Mouse (Mus musculus): ENCODE results near the gene 1700029F12Rik. TPM values are rescaled to one million over a fixed set of nuclear protein-coding genes. Genes with fewer than 3 reads are reported as not detected.
A peak's percentile ranks its signal among the peaks of the same experiment; 100 is the strongest.

Gene 1700029F12Rik
- total and polyA plus RNA-seq, 2 experiments: not detected

- Histone ChIP-seq H3K36me3 (ENCODE audit: control insufficient read depth, insufficient read depth, low read length) (no peaks in the 10 kb centered on the region), H3K27ac (replicated peaks; ENCODE audit: insufficient read depth, low read depth, low read length) (peak overlapping the region; percentile 72), H3K79me2 (ENCODE audit: control insufficient read depth, insufficient read depth, low read length) (no peaks in the 10 kb centered on the region), H3K9ac (ENCODE audit: low read depth, low read length) (peak overlapping the region; percentile 5; the same call in 1 of the 2 replicates), H3K27me3 (ENCODE audit: control insufficient read depth, insufficient read depth, low read length) (no peaks in the 10 kb centered on the region), H3K4me1 (ENCODE audit: control insufficient read depth, insufficient read depth, low read length) (peaks cover 15% of the 10 kb centered on the region), H3K4me3 (ENCODE audit: insufficient read depth, low read depth, low read length) (no peak overlapping the region)
- TF ChIP-seq CTCF (IDR thresholded peaks at IDR 0.05; ENCODE audit: low read depth, low read length): no peak
- no peak for TF ChIP-seq POLR2A (IDR thresholded peaks at IDR 0.05; ENCODE audit: extremely low read depth, insufficient read depth, low read length)
- WGBS: 22% methylated on average over 12 of the region's 12 CpGs
- DNase-seq (ENCODE audit: extremely low read depth, low read depth, low spot score): peak; percentile 94
Observed at GRCm38 (mm10) chr13:96985599-96986275, 48.4 kb downstream of the 1700029F12Rik start.

- Histone ChIP-seq H3K4me3 (ENCODE audit: insufficient read depth, low read depth, low read length) (peak overlapping the region; percentile 80), H3K4me1 (ENCODE audit: control insufficient read depth, insufficient read depth, low read length) (peaks cover 18% of the 10 kb centered on the region), H3K27me3 (ENCODE audit: control insufficient read depth, insufficient read depth, low read length) (no peaks in the 10 kb centered on the region), H3K9ac (ENCODE audit: low read depth, low read length) (peak overlapping the region; percentile 96), H3K36me3 (ENCODE audit: control insufficient read depth, insufficient read depth, low read length) (no peaks in the 10 kb centered on the region), H3K79me2 (ENCODE audit: control insufficient read depth, insufficient read depth, low read length) (no peaks in the 10 kb centered on the region), H3K27ac (replicated peaks; ENCODE audit: insufficient read depth, low read depth, low read length) (peak overlapping the region; percentile 100)
- peak; percentile 78 for DNase-seq (ENCODE audit: extremely low read depth, low read depth, low spot score)
- WGBS: 24% methylated on average over 5 of the region's 5 CpGs
- TF ChIP-seq CTCF (IDR thresholded peaks at IDR 0.05; ENCODE audit: low read depth, low read length) (no peak), POLR2A (IDR thresholded peaks at IDR 0.05; ENCODE audit: extremely low read depth, insufficient read depth, low read length) (no peak)
Observed at GRCm38 (mm10) chr13:96984688-96985087, 49.5 kb downstream of the 1700029F12Rik start.

GRCm38 (mm10) chr13:96983251-96984126 is 50.7 kb downstream of the 1700029F12Rik start:
- H3K27me3 ChIP-seq (ENCODE audit: control insufficient read depth, insufficient read depth, low read length): no peaks in the 10 kb centered on the region
- no peaks in the 10 kb centered on the region for H3K36me3 ChIP-seq (ENCODE audit: control insufficient read depth, insufficient read depth, low read length)
- H3K4me1 ChIP-seq (ENCODE audit: control insufficient read depth, insufficient read depth, low read length): peaks cover 18% of the 10 kb centered on the region
- peak; percentile 96 for DNase-seq (ENCODE audit: extremely low read depth, low read depth, low spot score)
- H3K4me3 ChIP-seq (ENCODE audit: insufficient read depth, low read depth, low read length): peak overlapping the region; percentile 80
- TF ChIP-seq POLR2A (IDR thresholded peaks at IDR 0.05; ENCODE audit: extremely low read depth, insufficient read depth, low read length): no peak
- TF ChIP-seq CTCF (IDR thresholded peaks at IDR 0.05; ENCODE audit: low read depth, low read length): no peak
- peak overlapping the region; percentile 100 for H3K27ac ChIP-seq (replicated peaks; ENCODE audit: insufficient read depth, low read depth, low read length)
- no peaks in the 10 kb centered on the region for H3K79me2 ChIP-seq (ENCODE audit: control insufficient read depth, insufficient read depth, low read length)
- 11% methylated on average over 26 of the region's 26 CpGs for WGBS
- H3K9ac ChIP-seq (ENCODE audit: low read depth, low read length): peak overlapping the region; percentile 96

GRCm38 (mm10) chr13:96980561-96980960 is 53.6 kb downstream of the 1700029F12Rik start:
- Histone ChIP-seq H3K9ac (ENCODE audit: low read depth, low read length) (no peak overlapping the region), H3K27ac (replicated peaks; ENCODE audit: insufficient read depth, low read depth, low read length) (peak overlapping the region; percentile 80), H3K36me3 (ENCODE audit: control insufficient read depth, insufficient read depth, low read length) (no peaks in the 10 kb centered on the region), H3K4me3 (ENCODE audit: insufficient read depth, low read depth, low read length) (no peak overlapping the region), H3K4me1 (ENCODE audit: control insufficient read depth, insufficient read depth, low read length) (peaks cover 16% of the 10 kb centered on the region), H3K27me3 (ENCODE audit: control insufficient read depth, insufficient read depth, low read length) (no peaks in the 10 kb centered on the region), H3K79me2 (ENCODE audit: control insufficient read depth, insufficient read depth, low read length) (no peaks in the 10 kb centered on the region)
- TF ChIP-seq POLR2A (IDR thresholded peaks at IDR 0.05; ENCODE audit: extremely low read depth, insufficient read depth, low read length): no peak
- TF ChIP-seq CTCF (IDR thresholded peaks at IDR 0.05; ENCODE audit: low read depth, low read length): no peak
- DNase-seq (ENCODE audit: extremely low read depth, low read depth, low spot score): peak; percentile 93

GRCm38 (mm10) chr13:96976986-96977595 is 57.1 kb downstream of the 1700029F12Rik start:
- peaks cover 9% of the 10 kb centered on the region for H3K4me1 ChIP-seq (ENCODE audit: control insufficient read depth, insufficient read depth, low read length)
- no peaks in the 10 kb centered on the region for H3K27me3 ChIP-seq (ENCODE audit: control insufficient read depth, insufficient read depth, low read length)
- H3K79me2 ChIP-seq (ENCODE audit: control insufficient read depth, insufficient read depth, low read length): no peaks in the 10 kb centered on the region
- TF ChIP-seq CTCF (IDR thresholded peaks at IDR 0.05; ENCODE audit: low read depth, low read length) (no peak), POLR2A (IDR thresholded peaks at IDR 0.05; ENCODE audit: extremely low read depth, insufficient read depth, low read length) (no peak)
- no peak overlapping the region for H3K9ac ChIP-seq (ENCODE audit: low read depth, low read length)
- WGBS: 94% methylated on average over 6 of the region's 6 CpGs
- H3K4me3 ChIP-seq (ENCODE audit: insufficient read depth, low read depth, low read length): no peak overlapping the region
- DNase-seq (ENCODE audit: extremely low read depth, low read depth, low spot score): no peak
- no peaks in the 10 kb centered on the region for H3K36me3 ChIP-seq (ENCODE audit: control insufficient read depth, insufficient read depth, low read length)
- H3K27ac ChIP-seq (replicated peaks; ENCODE audit: insufficient read depth, low read depth, low read length): no peak overlapping the region
